Mouse (Mus musculus) limb, embryonic 10.5 days (tissue): Measurements from ENCODE around the gene Cltb. TPM values are rescaled to one million over a fixed set of nuclear protein-coding genes. Genes with fewer than 3 reads are reported as not detected.

Source experiments
- microRNA-seq: library from miRNA; unstranded; fragments of <30 nt; microRNA quantifications from one replicate; pipeline ENCODE4, GENCODE M21; 2017
- polyA plus RNA-seq: library from polyadenylated mRNA; unstranded; fragments of >200 nt; fragmentation: Nextera tagmentation; extraction: Ambion mirVana; gene quantifications from 2 replicates; pipeline ENCODE4 v1.2.1, GENCODE M21; 2016

Gene Cltb
- polyA plus RNA-seq, 1 experiment from 2014 or later: 12.3 TPM

Small RNA genes lying within 50 kb of the gene (microRNA-seq; reads per million reads assigned to microRNA genes)
- gene Gm24195: not detected

Other genes starting within 250 kb of the Cltb start
- 2.5 and 3.5 TPM in 2 replicates for gene Cplx2, start 240.0 kb downstream of the Cltb start, polyA plus RNA-seq
- gene Thoc3, start 142.5 kb downstream of the Cltb start, polyA plus RNA-seq: 189 and 192 TPM in 2 replicates
- gene Simc1, start 107.6 kb downstream of the Cltb start, polyA plus RNA-seq: 20.6 and 21.1 TPM in 2 replicates
- 198 TPM in 2 replicates for gene 4833439L19Rik, start 45.9 kb downstream of the Cltb start, polyA plus RNA-seq
- 28.8 and 31.5 TPM in 2 replicates for gene Arl10, start 36.3 kb downstream of the Cltb start, polyA plus RNA-seq
- gene Nop16, start 21.3 kb downstream of the Cltb start, polyA plus RNA-seq: 112 and 143 TPM in 2 replicates
- gene Higd2a, start 21.1 kb downstream of the Cltb start, polyA plus RNA-seq: 143 and 148 TPM in 2 replicates
- gene Faf2, start 10.4 kb upstream of the Cltb start, polyA plus RNA-seq: 75.7 and 87.7 TPM in 2 replicates
- gene Rnf44, start 82.6 kb upstream of the Cltb start, polyA plus RNA-seq: 104 and 135 TPM in 2 replicates
- 0.04 TPM in 1 of 2 replicates, not detected in the other for gene Cdhr2, start 90.1 kb upstream of the Cltb start, polyA plus RNA-seq
- 0.24 and 0.54 TPM in 2 replicates for gene Gprin1, start 138.5 kb upstream of the Cltb start, polyA plus RNA-seq
- gene Sncb, start 155.3 kb upstream of the Cltb start, polyA plus RNA-seq: not detected in 2 replicates
- gene Eif4e1b, start 172.7 kb upstream of the Cltb start, polyA plus RNA-seq: not detected in 2 replicates
- 2.0 and 3.3 TPM in 2 replicates for gene Tspan17, start 178.0 kb upstream of the Cltb start, polyA plus RNA-seq